Mouse (Mus musculus): ENCODE measurements at regions not wholly inside any gene's neighbourhood (a gene's known extent, or its start where the extent isn't known, plus 50 kb on each side); places are given as distances from the start of the nearest gene placed in this dataset.
A peak's percentile ranks its signal among the peaks of the same experiment; 100 is the strongest.

GRCm38 (mm10) chr4:105282681-105283462, 125.7 kb downstream of the Plpp3 start:
- no peak overlapping the region for H3K4me3 ChIP-seq
- H3K4me2 ChIP-seq = no peak overlapping the region
- no peak overlapping the region for H3K9ac ChIP-seq
- peak; percentile 31; the same call in 1 of the 2 replicates for ATAC-seq
- H3K36me3 ChIP-seq (ENCODE audit: poor library complexity, severe bottlenecking) = no peaks in the 10 kb centered on the region
- peak overlapping the region; percentile 6; the same call in 1 of the 2 replicates for H3K27ac ChIP-seq
- no peaks in the 10 kb centered on the region for H3K9me3 ChIP-seq (replicated peaks)
- no peaks in the 10 kb centered on the region for H3K27me3 ChIP-seq
- H3K4me1 ChIP-seq = peaks cover 26% of the 10 kb centered on the region
- 16% methylated on average over 6 of the region's 6 CpGs for WGBS

- Histone ChIP-seq H3K27me3 (no peaks in the 10 kb centered on the region), H3K9ac (no peak overlapping the region), H3K4me1 (peaks cover 22% of the 10 kb centered on the region), H3K27ac (no peak overlapping the region), H3K4me3 (no peak overlapping the region), H3K9me3 (replicated peaks) (no peaks in the 10 kb centered on the region), H3K36me3 (ENCODE audit: poor library complexity, severe bottlenecking) (no peaks in the 10 kb centered on the region), H3K4me2 (no peak overlapping the region)
- ATAC-seq = no peak
- whole genome bisulfite sequencing = 94% methylated on average over 5 of the region's 5 CpGs
These were observed 128.4 kb downstream of the Plpp3 start for GRCm38 (mm10) chr4:105285431-105286013.

- H3K27me3 ChIP-seq = no peaks in the 10 kb centered on the region
- H3K27ac ChIP-seq = no peak overlapping the region
- no peak overlapping the region for H3K9ac ChIP-seq
- no peak overlapping the region for H3K4me3 ChIP-seq
- H3K4me1 ChIP-seq = peaks cover 26% of the 10 kb centered on the region
- 78% methylated on average over 6 of the region's 6 CpGs for WGBS
- H3K36me3 ChIP-seq (ENCODE audit: poor library complexity, severe bottlenecking) = no peaks in the 10 kb centered on the region
- no peak for ATAC-seq
- H3K9me3 ChIP-seq (replicated peaks) = no peaks in the 10 kb centered on the region
- no peak overlapping the region for H3K4me2 ChIP-seq
These were observed 129.2 kb downstream of the Plpp3 start for GRCm38 (mm10) chr4:105286299-105286698.

- WGBS = 89% methylated on average over 10 of the region's 10 CpGs
- H3K4me3 ChIP-seq = no peak overlapping the region
- no peaks in the 10 kb centered on the region for H3K9me3 ChIP-seq (replicated peaks)
- peaks cover 26% of the 10 kb centered on the region for H3K4me1 ChIP-seq
- H3K9ac ChIP-seq = no peak overlapping the region
- ATAC-seq = no peak
- H3K27ac ChIP-seq = no peak overlapping the region
- no peaks in the 10 kb centered on the region for H3K27me3 ChIP-seq
- no peaks in the 10 kb centered on the region for H3K36me3 ChIP-seq (ENCODE audit: poor library complexity, severe bottlenecking)
- H3K4me2 ChIP-seq = no peak overlapping the region
These were observed 129.7 kb downstream of the Plpp3 start for GRCm38 (mm10) chr4:105286809-105287208.

- H3K9me3 ChIP-seq (replicated peaks) = no peaks in the 10 kb centered on the region
- H3K27ac ChIP-seq = no peak overlapping the region
- H3K9ac ChIP-seq = no peak overlapping the region
- ATAC-seq = no peak
- H3K4me3 ChIP-seq = no peak overlapping the region
- no peaks in the 10 kb centered on the region for H3K36me3 ChIP-seq (ENCODE audit: poor library complexity, severe bottlenecking)
- WGBS = 50% methylated on average over 7 of the region's 7 CpGs
- H3K4me2 ChIP-seq = no peak overlapping the region
- H3K27me3 ChIP-seq = no peaks in the 10 kb centered on the region
- H3K4me1 ChIP-seq = peaks cover 21% of the 10 kb centered on the region
These were observed 130.3 kb downstream of the Plpp3 start for GRCm38 (mm10) chr4:105287419-105287818.

DNA sequence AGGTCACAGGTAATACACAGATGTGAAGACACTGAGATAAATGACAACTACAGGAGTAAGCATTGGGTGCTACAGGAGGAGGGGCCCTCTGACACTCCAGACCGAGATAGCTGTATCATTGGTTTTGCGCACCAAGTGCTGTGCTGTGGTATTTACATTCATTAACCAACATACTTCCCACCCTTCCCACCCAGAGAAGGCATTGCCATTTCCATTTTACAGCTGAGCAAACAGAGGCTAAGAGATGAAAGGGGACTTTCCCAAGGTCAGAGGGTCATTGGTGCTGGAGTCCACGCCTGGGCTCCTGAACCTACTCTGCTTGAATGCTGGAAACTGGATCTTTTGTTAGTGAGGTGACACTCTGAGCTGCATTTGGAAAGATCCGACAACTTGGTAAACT, 132.5 kb downstream of the Plpp3 start:
- Histone ChIP-seq H3K4me1 (peaks cover 12% of the 10 kb centered on the region), H3K9me3 (replicated peaks) (no peaks in the 10 kb centered on the region), H3K4me3 (no peak overlapping the region), H3K27ac (no peak overlapping the region), H3K4me2 (no peak overlapping the region), H3K27me3 (no peaks in the 10 kb centered on the region), H3K9ac (no peak overlapping the region), H3K36me3 (ENCODE audit: poor library complexity, severe bottlenecking) (no peaks in the 10 kb centered on the region)
- no peak for ATAC-seq
- 52% methylated on average over 4 of the region's 4 CpGs for WGBS

GRCm38 (mm10) chr4:105290847-105291475, 133.8 kb downstream of the Plpp3 start:
- H3K36me3 ChIP-seq (ENCODE audit: poor library complexity, severe bottlenecking) = no peaks in the 10 kb centered on the region
- H3K27me3 ChIP-seq = no peaks in the 10 kb centered on the region
- 5% methylated on average over 11 of the region's 11 CpGs for WGBS
- H3K4me3 ChIP-seq = no peak overlapping the region
- peak; percentile 19; the same call in 1 of the 2 replicates for ATAC-seq
- no peak overlapping the region for H3K27ac ChIP-seq
- H3K9me3 ChIP-seq (replicated peaks) = no peaks in the 10 kb centered on the region
- no peak overlapping the region for H3K4me2 ChIP-seq
- H3K9ac ChIP-seq = no peak overlapping the region
- H3K4me1 ChIP-seq = peaks cover 12% of the 10 kb centered on the region

GRCm38 (mm10) chr4:105291503-105291902, 134.4 kb downstream of the Plpp3 start:
- WGBS = 5% methylated on average over 1 of the region's 1 CpGs
- no peak overlapping the region for H3K27ac ChIP-seq
- H3K27me3 ChIP-seq = no peaks in the 10 kb centered on the region
- H3K4me1 ChIP-seq = peaks cover 12% of the 10 kb centered on the region
- H3K9ac ChIP-seq = no peak overlapping the region
- H3K9me3 ChIP-seq (replicated peaks) = no peaks in the 10 kb centered on the region
- H3K4me3 ChIP-seq = no peak overlapping the region
- ATAC-seq = no peak
- no peak overlapping the region for H3K4me2 ChIP-seq
- H3K36me3 ChIP-seq (ENCODE audit: poor library complexity, severe bottlenecking) = no peaks in the 10 kb centered on the region

GRCm38 (mm10) chr4:105299358-105299757, 142.2 kb downstream of the Plpp3 start:
- Histone ChIP-seq H3K9ac (no peak overlapping the region), H3K36me3 (ENCODE audit: poor library complexity, severe bottlenecking) (no peaks in the 10 kb centered on the region), H3K4me2 (no peak overlapping the region), H3K27ac (no peak overlapping the region), H3K4me1 (no peaks in the 10 kb centered on the region), H3K4me3 (no peak overlapping the region), H3K9me3 (replicated peaks) (peaks cover 4% of the 10 kb centered on the region; the same call in 1 of the 2 replicates), H3K27me3 (no peaks in the 10 kb centered on the region)
- 91% methylated on average over 6 of the region's 6 CpGs for WGBS
- ATAC-seq = no peak

DNA sequence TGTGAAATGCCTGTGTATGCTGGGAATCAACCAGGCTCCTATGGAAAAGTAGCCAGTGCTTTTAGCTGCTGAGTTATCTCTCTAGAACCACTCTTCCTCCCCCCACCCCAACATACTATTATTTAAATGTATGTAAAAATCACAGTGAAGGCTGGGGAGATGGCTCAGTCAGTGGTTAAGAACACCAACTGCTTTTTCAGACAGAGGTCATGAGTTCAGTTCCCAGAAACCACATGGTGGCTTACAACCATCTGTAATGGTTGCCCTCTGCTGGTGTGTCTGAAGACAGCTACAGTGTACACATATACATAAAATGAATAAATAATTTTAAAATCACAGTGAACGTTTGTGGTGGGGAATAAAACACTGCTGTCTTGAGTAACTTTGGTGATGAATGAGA, 144.4 kb downstream of the Plpp3 start:
- Histone ChIP-seq H3K9me3 (replicated peaks) (peaks cover 4% of the 10 kb centered on the region; the same call in 1 of the 2 replicates), H3K4me2 (no peak overlapping the region), H3K9ac (no peak overlapping the region), H3K27ac (no peak overlapping the region), H3K4me1 (no peaks in the 10 kb centered on the region), H3K27me3 (no peaks in the 10 kb centered on the region), H3K4me3 (no peak overlapping the region), H3K36me3 (ENCODE audit: poor library complexity, severe bottlenecking) (no peaks in the 10 kb centered on the region)
- no peak for ATAC-seq
- WGBS = 88% methylated on average over 1 of the region's 1 CpGs

DNA sequence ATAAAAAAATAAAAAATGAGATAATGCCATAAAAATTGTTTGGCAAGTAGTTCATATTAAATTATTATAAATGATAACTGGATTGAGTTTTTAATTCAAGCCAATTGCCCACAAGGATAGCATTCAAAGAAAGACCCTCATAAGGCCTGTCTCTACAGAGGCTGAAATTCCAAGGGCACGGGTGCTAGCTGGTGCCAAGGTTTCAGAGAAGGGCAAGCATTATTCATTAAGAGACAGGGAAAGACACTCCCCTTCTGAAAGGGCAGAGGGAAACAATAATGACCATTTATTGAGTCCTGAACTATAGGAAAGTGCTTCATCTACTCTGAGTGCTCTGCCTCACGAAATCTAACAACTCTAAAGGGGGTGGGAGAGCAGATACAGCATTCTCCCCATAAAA, 147.0 kb downstream of the Plpp3 start:
- Histone ChIP-seq H3K9me3 (replicated peaks) (peaks cover 4% of the 10 kb centered on the region; the same call in 1 of the 2 replicates), H3K4me2 (no peak overlapping the region), H3K27me3 (no peaks in the 10 kb centered on the region), H3K4me1 (no peaks in the 10 kb centered on the region), H3K36me3 (ENCODE audit: poor library complexity, severe bottlenecking) (no peaks in the 10 kb centered on the region), H3K27ac (no peak overlapping the region), H3K4me3 (no peak overlapping the region), H3K9ac (no peak overlapping the region)
- ATAC-seq = no peak
- WGBS = 50% methylated on average over 2 of the region's 2 CpGs

DNA sequence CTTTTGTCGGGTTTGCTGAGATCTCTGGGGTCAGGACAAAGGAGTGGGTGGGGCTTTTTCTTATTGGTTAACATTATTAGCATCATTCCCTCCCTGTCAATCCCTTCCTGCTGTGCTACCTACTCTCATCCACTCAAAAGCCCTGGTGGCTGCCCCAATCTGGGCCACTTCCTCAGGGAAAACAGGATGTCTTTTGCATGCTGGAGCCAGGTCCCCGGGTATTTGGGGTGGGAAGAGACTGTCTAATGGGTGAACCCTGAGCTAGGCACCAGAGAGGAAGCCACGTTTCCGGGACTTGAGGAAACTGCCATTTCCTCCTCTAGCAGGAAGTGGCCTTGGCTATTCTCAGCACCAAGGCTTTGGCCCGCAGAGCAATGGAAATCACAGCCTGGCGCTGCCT, 148.8 kb downstream of the Plpp3 start:
- ATAC-seq = no peak
- Histone ChIP-seq H3K27ac (no peak overlapping the region), H3K9ac (no peak overlapping the region), H3K4me3 (no peak overlapping the region), H3K4me2 (no peak overlapping the region), H3K36me3 (ENCODE audit: poor library complexity, severe bottlenecking) (no peaks in the 10 kb centered on the region), H3K9me3 (replicated peaks) (peaks cover 8% of the 10 kb centered on the region; the same call in 1 of the 2 replicates), H3K4me1 (no peaks in the 10 kb centered on the region), H3K27me3 (no peaks in the 10 kb centered on the region)
- WGBS = 88% methylated on average over 6 of the region's 6 CpGs
